In the genomic region with DNA sequence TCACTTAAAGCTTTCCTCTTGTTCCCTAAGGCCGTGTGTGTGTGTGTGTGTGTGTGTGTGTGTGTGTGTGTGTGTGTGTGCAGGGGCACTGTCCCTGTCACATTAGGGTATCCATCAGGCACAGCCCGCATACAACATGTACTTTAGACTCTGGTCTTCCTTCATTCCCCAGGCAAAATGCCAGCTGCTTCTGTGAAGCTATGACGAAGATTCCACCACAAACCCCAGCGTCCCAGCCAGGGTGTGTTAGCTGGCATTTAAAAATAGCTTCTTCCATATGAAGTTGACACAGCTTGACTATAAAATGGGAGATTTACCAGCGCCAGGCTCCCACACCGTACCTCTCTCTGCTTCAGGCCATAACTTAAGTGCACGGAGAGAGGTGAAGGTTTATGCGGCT, we compare ENCODE assay signal across 8 mouse cellular contexts.
DNase-seq lines count a peak whose midpoint lies in the region; ATAC-seq and TF ChIP-seq lines count a peak whose summit lies in the region.

No protein-coding gene starts in this region.

- no peaks in the 10 kb centered on the region for H3K27me3 ChIP-seq in embryonic facial prominence, embryonic 14.5 days (replicated peaks; ENCODE audit: control insufficient read depth, insufficient read depth, low read length)
- H3K27me3 ChIP-seq in heart, postnatal 0 days (ENCODE audit: control insufficient read depth, insufficient read depth, low read length), result no peaks in the 10 kb centered on the region
- no peaks in the 10 kb centered on the region for H3K27me3 ChIP-seq in midbrain, embryonic 14.5 days (ENCODE audit: control insufficient read depth, insufficient read depth, low read length)

- no peak for TF ChIP-seq CTCF in heart, postnatal 0 days (IDR thresholded peaks at IDR 0.05; ENCODE audit: low read depth)

- peak; percentile 93 for DNase-seq in heart, adult 11 months
- DNase-seq in heart, postnatal 25 days (ENCODE audit: low spot score), result no peak
- DNase-seq in embryonic facial prominence, embryonic 14.5 days (ENCODE audit: low spot score), result peak; percentile 92
- peak; percentile 96 for DNase-seq in heart, postnatal 0 days (ENCODE audit: low spot score)
- DNase-seq in left cerebral cortex, postnatal 10 days (ENCODE audit: extremely low spot score in 1 of 2, low spot score in 2 of 2), result peak; percentile 83 to 84
- peak; percentile 87 for DNase-seq in right cerebral cortex, adult 2 months (ENCODE audit: low spot score in 2 of 2)
- DNase-seq in spleen, postnatal 10 days (ENCODE audit: low spot score in 2 of 2), result no peak
- no peak for DNase-seq in midbrain, embryonic 14.5 days

- no peak overlapping the region for H3K4me2 ChIP-seq in embryonic facial prominence, embryonic 14.5 days (ENCODE audit: low read depth, low read length)
- H3K4me2 ChIP-seq in heart, postnatal 0 days (ENCODE audit: low read depth, low read length), result no peak overlapping the region
- no peak overlapping the region for H3K4me2 ChIP-seq in midbrain, embryonic 14.5 days (ENCODE audit: low read length)

- no peak overlapping the region for H3K4me3 ChIP-seq in embryonic facial prominence, embryonic 14.5 days (ENCODE audit: low read depth, low read length)
- H3K4me3 ChIP-seq in heart, postnatal 0 days (ENCODE audit: low read depth, low read length), result no peak overlapping the region
- H3K4me3 ChIP-seq in midbrain, embryonic 14.5 days (replicated peaks; ENCODE audit: low read depth, low read length), result no peak overlapping the region

- peaks cover 13% of the 10 kb centered on the region for H3K4me1 ChIP-seq in embryonic facial prominence, embryonic 14.5 days (ENCODE audit: control insufficient read depth, insufficient read depth, low read length)
- peaks cover 28% of the 10 kb centered on the region for H3K4me1 ChIP-seq in heart, postnatal 0 days (ENCODE audit: control insufficient read depth, insufficient read depth)
- no peaks in the 10 kb centered on the region for H3K4me1 ChIP-seq in midbrain, embryonic 14.5 days (ENCODE audit: control insufficient read depth, insufficient read depth, low read length)

- 58% methylated on average over 8 of the region's 8 CpGs for WGBS in embryonic facial prominence, embryonic 14.5 days
- WGBS in heart, postnatal 0 days, result 43% methylated on average over 8 of the region's 8 CpGs
- 83% methylated on average over 8 of the region's 8 CpGs for WGBS in midbrain, embryonic 14.5 days

- peak overlapping the region; percentile 75 for H3K27ac ChIP-seq in embryonic facial prominence, embryonic 14.5 days (replicated peaks; ENCODE audit: low read depth, low read length)
- H3K27ac ChIP-seq in heart, postnatal 0 days (ENCODE audit: low read depth), result peak overlapping the region; percentile 87
- H3K27ac ChIP-seq in midbrain, embryonic 14.5 days (replicated peaks; ENCODE audit: low read depth, low read length), result no peak overlapping the region

- no peaks in the 10 kb centered on the region for H3K9me3 ChIP-seq in embryonic facial prominence, embryonic 14.5 days (ENCODE audit: control insufficient read depth, low read length)
- no peaks in the 10 kb centered on the region for H3K9me3 ChIP-seq in heart, postnatal 0 days (replicated peaks; ENCODE audit: control insufficient read depth, low read length)
- no peaks in the 10 kb centered on the region for H3K9me3 ChIP-seq in midbrain, embryonic 14.5 days (ENCODE audit: control insufficient read depth, low read length)

- intact Hi-C loops in heart, postnatal 25 days (cut with DNase I), result no loop called here
- intact Hi-C loops in left cerebral cortex, postnatal 10 days (cut with DNase I), result no loop called here

- ATAC-seq in embryonic facial prominence, embryonic 14.5 days (ENCODE audit: low read depth), result peak; percentile 27
- ATAC-seq in heart, postnatal 0 days (ENCODE audit: insufficient read depth, low read depth), result peak; percentile 80
- ATAC-seq in midbrain, embryonic 14.5 days (ENCODE audit: low FRiP score, low TSS enrichment), result no peak

- H3K36me3 ChIP-seq in embryonic facial prominence, embryonic 14.5 days (ENCODE audit: control insufficient read depth, insufficient read depth, low read length), result peaks cover 68% of the 10 kb centered on the region
- H3K36me3 ChIP-seq in heart, postnatal 0 days (replicated peaks; ENCODE audit: control insufficient read depth, insufficient read depth, low read length), result no peaks in the 10 kb centered on the region
- no peaks in the 10 kb centered on the region for H3K36me3 ChIP-seq in midbrain, embryonic 14.5 days (ENCODE audit: control insufficient read depth, insufficient read depth, low read length)

- no peak for TF ChIP-seq EP300 in heart, postnatal 0 days (IDR thresholded peaks at IDR 0.05; ENCODE audit: low read depth)

- H3K9ac ChIP-seq in embryonic facial prominence, embryonic 14.5 days (ENCODE audit: low read depth, low read length), result no peak overlapping the region
- no peak overlapping the region for H3K9ac ChIP-seq in heart, postnatal 0 days (replicated peaks; ENCODE audit: low read depth, low read length)
- H3K9ac ChIP-seq in midbrain, embryonic 14.5 days (replicated peaks; ENCODE audit: low read length), result no peak overlapping the region

Comparison
In these comparisons a context has a peak if more than half of its experiments do, and no peak if none do; other contexts are left out.
1. DNase-seq: peak in heart, adult 11 months (single experiment), embryonic facial prominence, embryonic 14.5 days (single experiment), heart, postnatal 0 days (single experiment), left cerebral cortex, postnatal 10 days (2 of 2) and right cerebral cortex, adult 2 months (2 of 2); none in heart, postnatal 25 days (single experiment), spleen, postnatal 10 days (0 of 2) and midbrain, embryonic 14.5 days (single experiment).